Mouse (Mus musculus) liver, embryonic 11.5 days (tissue): Measurements from ENCODE around the gene Lrriq4. TPM values are rescaled to one million over a fixed set of nuclear protein-coding genes. Genes with fewer than 3 reads are reported as not detected.
A peak's percentile ranks its signal among the peaks of the same experiment; 100 is the strongest.
"Not testable (repeated sequence)": the region's sequence is repeated elsewhere in the genome, so short reads cannot be mapped to it uniquely, and the experiment has no call there.

Experiments
- ATAC-seq: fragments of 200-750 bp; cut with Nextera tagmentation; replicated peaks from 2 replicates; pipeline ENCODE4 v1.8.0; 2017; ENCODE audit warnings: moderate number of reproducible peaks, mild to moderate bottlenecking, moderate TSS enrichment, moderate library complexity; ENCODE audit not compliant: low FRiP score
- DNase-seq: peaks from one replicate; pipeline ENCODE4 v3.0.0-alpha.2; 2017; ENCODE audit warnings: low spot score
- H3K27ac ChIP-seq: fragments of 300-500 bp; sonication (generic); 2 replicates; pipeline ENCODE4 v1.5.1; 2014; ENCODE audit warnings: mild to moderate bottlenecking, low read depth, low read length, control low read depth
- H3K27me3 ChIP-seq: fragments of 300-500 bp; sonication (generic); replicated peaks from 2 replicates; pipeline ENCODE4 v1.6.1; 2014; ENCODE audit warnings: low read length, mixed read lengths; ENCODE audit not compliant: control insufficient read depth, insufficient read depth
- H3K36me3 ChIP-seq: fragments of 300-500 bp; sonication (generic); 2 replicates; pipeline ENCODE4 v1.6.1; 2014; ENCODE audit warnings: mild to moderate bottlenecking, low read length, moderate library complexity, mixed read lengths; ENCODE audit not compliant: control insufficient read depth, insufficient read depth
- H3K4me1 ChIP-seq: fragments of 300-500 bp; sonication (generic); replicated peaks from 2 replicates; pipeline ENCODE4 v1.6.1; 2014; ENCODE audit warnings: low read length, mixed read lengths; ENCODE audit not compliant: control insufficient read depth, insufficient read depth
- H3K4me2 ChIP-seq: fragments of 300-500 bp; sonication (generic); 2 replicates; pipeline ENCODE4 v1.6.1; 2014; ENCODE audit warnings: mild to moderate bottlenecking, control low read depth, moderate library complexity
- H3K4me3 ChIP-seq: fragments of 300-500 bp; sonication (generic); 2 replicates; pipeline ENCODE4 v1.5.1; 2014; ENCODE audit warnings: low read depth, low read length, control low read depth
- H3K9ac ChIP-seq: fragments of 300-500 bp; sonication (generic); 2 replicates; pipeline ENCODE4 v1.6.1; 2014; ENCODE audit warnings: low read depth, low read length, control low read depth
- H3K9me3 ChIP-seq: fragments of 300-500 bp; sonication (generic); 2 replicates; pipeline ENCODE4 v1.6.1; 2016; ENCODE audit warnings: low read length, inconsistent platforms, mixed read lengths; ENCODE audit not compliant: control insufficient read depth
- WGBS: fragments of 180-500 bp; shearing (Covaris S2); extraction: QIAGEN DNeasy Blood & Tissue Kit; methylation state at CpG from one replicate; pipeline ENCODE4 v1.1.7; 2014; 5-methylcytosine and 5-hydroxymethylcytosine counted together
- polyA plus RNA-seq: library from polyadenylated mRNA; unstranded; fragments of >200 nt; fragmentation: Nextera tagmentation; extraction: Ambion mirVana; gene quantifications from 2 replicates; pipeline ENCODE4 v1.2.1, GENCODE M21; 2014

Lrriq4 gene
- polyA plus RNA-seq, 1 experiment from 2014 or later: not detected

- ATAC-seq (no peak), DNase-seq (no peak)
- Histone ChIP-seq H3K27me3 (no peaks in the 10 kb centered on the region), H3K4me2 (no peak overlapping the region), H3K4me3 (no peak overlapping the region), H3K9me3 (no peaks in the 10 kb centered on the region), H3K36me3 (no peaks in the 10 kb centered on the region), H3K27ac (no peak overlapping the region), H3K4me1 (no peaks in the 10 kb centered on the region), H3K9ac (no peak overlapping the region)
- WGBS: 72% methylated on average over 4 of the region's 4 CpGs
Measured at GRCm38 (mm10) chr3:30697891-30698290, 53.6 kb downstream of the Lrriq4 start.

- H3K27ac ChIP-seq, H3K9me3 ChIP-seq, H3K4me3 ChIP-seq, H3K4me1 ChIP-seq, H3K36me3 ChIP-seq, H3K9ac ChIP-seq, DNase-seq, H3K27me3 ChIP-seq, H3K4me2 ChIP-seq, ATAC-seq: not testable (repeated sequence)
- 81% methylated on average over 6 of the region's 6 CpGs for WGBS
Measured at GRCm38 (mm10) chr3:30699711-30700505, 55.6 kb downstream of the Lrriq4 start, which contains the start of gene Lrrc31. TSS of gene Lrrc31 (minus strand) at chr3:30699843.

GRCm38 (mm10) chr3:30705977-30706376 lies 61.7 kb downstream of the Lrriq4 start:
- Histone ChIP-seq H3K4me2 (no peak overlapping the region), H3K9me3 (no peaks in the 10 kb centered on the region), H3K27me3 (no peaks in the 10 kb centered on the region), H3K36me3 (no peaks in the 10 kb centered on the region), H3K4me3 (no peak overlapping the region), H3K9ac (no peak overlapping the region), H3K4me1 (no peaks in the 10 kb centered on the region; the same call in 1 of the 2 replicates), H3K27ac (no peak overlapping the region)
- 75% methylated on average over 3 of the region's 3 CpGs for WGBS
- no peak for ATAC-seq
- no peak for DNase-seq

- Histone ChIP-seq H3K4me1 (no peaks in the 10 kb centered on the region; the same call in 1 of the 2 replicates), H3K9me3 (no peaks in the 10 kb centered on the region), H3K9ac (no peak overlapping the region), H3K36me3 (no peaks in the 10 kb centered on the region), H3K4me3 (no peak overlapping the region), H3K27ac (no peak overlapping the region), H3K27me3 (no peaks in the 10 kb centered on the region), H3K4me2 (no peak overlapping the region)
- DNase-seq (no peak), ATAC-seq (peak; percentile 57; the same call in 1 of the 2 replicates)
- WGBS: 45% methylated on average over 4 of the region's 4 CpGs
Measured at GRCm38 (mm10) chr3:30706614-30707276, 62.4 kb downstream of the Lrriq4 start.

GRCm38 (mm10) chr3:30710191-30710590 lies 65.9 kb downstream of the Lrriq4 start:
- Histone ChIP-seq H3K27me3 (no peaks in the 10 kb centered on the region), H3K4me3 (no peak overlapping the region), H3K27ac (no peak overlapping the region), H3K9ac (no peak overlapping the region), H3K9me3 (no peaks in the 10 kb centered on the region), H3K4me1 (no peaks in the 10 kb centered on the region; the same call in 1 of the 2 replicates), H3K4me2 (no peak overlapping the region), H3K36me3 (no peaks in the 10 kb centered on the region)
- ATAC-seq (no peak), DNase-seq (no peak)
- 75% methylated on average over 6 of the region's 6 CpGs for WGBS

GRCm38 (mm10) chr3:30713334-30713733 lies 69.0 kb downstream of the Lrriq4 start:
- Histone ChIP-seq H3K4me1 (no peaks in the 10 kb centered on the region), H3K9ac (no peak overlapping the region), H3K4me3 (no peak overlapping the region), H3K9me3 (no peaks in the 10 kb centered on the region), H3K27ac (no peak overlapping the region), H3K4me2 (no peak overlapping the region), H3K27me3 (no peaks in the 10 kb centered on the region), H3K36me3 (no peaks in the 10 kb centered on the region)
- 88% methylated on average over 1 of the region's 1 CpGs for WGBS
- no peak for ATAC-seq
- no peak for DNase-seq

- no peak overlapping the region for H3K4me3 ChIP-seq
- ATAC-seq (no peak), DNase-seq (no peak)
- H3K36me3 ChIP-seq: no peaks in the 10 kb centered on the region
- H3K9ac ChIP-seq: no peak overlapping the region
- H3K4me2 ChIP-seq: no peak overlapping the region
- H3K9me3 ChIP-seq: no peaks in the 10 kb centered on the region
- 70% methylated on average over 3 of the region's 3 CpGs for WGBS
- no peaks in the 10 kb centered on the region for H3K4me1 ChIP-seq
- H3K27me3 ChIP-seq: no peaks in the 10 kb centered on the region
- H3K27ac ChIP-seq: no peak overlapping the region
Measured at GRCm38 (mm10) chr3:30718649-30719048, 74.3 kb downstream of the Lrriq4 start.
